Mouse (Mus musculus) forebrain, embryonic 14.5 days (tissue): Measurements from ENCODE around the gene Bahd1. TPM values are rescaled to one million over a fixed set of nuclear protein-coding genes. Genes with fewer than 3 reads are reported as not detected.

ENCODE experiments used
- ATAC-seq: fragments of 200-750 bp; cut with Nextera tagmentation; 2 replicates; pipeline ENCODE4 v1.8.0; 2017; ENCODE audit warnings: mild to moderate bottlenecking, moderate library complexity
- DNase-seq: peaks from one replicate; pipeline ENCODE4 v3.0.0-alpha.2; 2015; ENCODE audit warnings: low spot score
- H3K27ac ChIP-seq: fragments of 300-500 bp; sonication (generic); 2 replicates; pipeline ENCODE4 v1.5.1; 2014; ENCODE audit warnings: low read depth, mild to moderate bottlenecking, control low read depth, low read length, moderate library complexity
- H3K27me3 ChIP-seq: fragments of 300-500 bp; sonication (generic); replicated peaks from 2 replicates; pipeline ENCODE4 v1.6.1; 2014; ENCODE audit warnings: low read length, control low read depth, mixed read lengths; ENCODE audit not compliant: control insufficient read depth, insufficient read depth
- H3K36me3 ChIP-seq: fragments of 300-500 bp; sonication (generic); 2 replicates; pipeline ENCODE4 v1.6.1; 2014; ENCODE audit warnings: low read length, control low read depth; ENCODE audit not compliant: control insufficient read depth, insufficient read depth
- H3K4me1 ChIP-seq: fragments of 300-500 bp; sonication (generic); 2 replicates; pipeline ENCODE4 v1.6.1; 2014; ENCODE audit warnings: antibody characterized with exemption, low read length, control low read depth; ENCODE audit not compliant: control insufficient read depth, insufficient read depth
- H3K4me2 ChIP-seq: fragments of 300-500 bp; sonication (generic); 2 replicates; pipeline ENCODE4 v1.6.1; 2014; ENCODE audit warnings: mild to moderate bottlenecking, control low read depth, low read length
- H3K4me3 ChIP-seq: fragments of 300-500 bp; sonication (generic); 2 replicates; pipeline ENCODE4 v1.5.1; 2014; ENCODE audit warnings: low read depth, low read length, control low read depth
- H3K9ac ChIP-seq: fragments of 300-500 bp; sonication (generic); 2 replicates; pipeline ENCODE4 v1.6.1; 2014; ENCODE audit warnings: mild to moderate bottlenecking, low read length, control low read depth, moderate library complexity
- H3K9me3 ChIP-seq: fragments of 300-500 bp; sonication (generic); replicated peaks from 2 replicates; pipeline ENCODE4 v1.6.1; 2016; ENCODE audit warnings: low read length, control low read depth, mixed read lengths; ENCODE audit not compliant: control insufficient read depth
- WGBS: fragments of 180-500 bp; shearing (Covaris S2); extraction: QIAGEN DNeasy Blood & Tissue Kit; methylation state at CpG from one replicate; pipeline ENCODE4 v1.1.7; 2014; 5-methylcytosine and 5-hydroxymethylcytosine counted together
- polyA plus RNA-seq: library from polyadenylated mRNA; unstranded; fragments of >200 nt; fragmentation: Nextera tagmentation; extraction: Ambion mirVana; gene quantifications from 2 replicates; pipeline ENCODE4 v1.2.1, GENCODE M21; 2014

Bahd1 gene
- polyA plus RNA-seq, 1 experiment from 2014 or later = 2.0 TPM

GRCm38 (mm10) chr2:118875316-118875715 lies 24.9 kb upstream of the Bahd1 start:
- DNase-seq = no peak
- Histone ChIP-seq H3K9me3 (no peaks in the 10 kb centered on the region), H3K36me3 (peaks cover 54% of the 10 kb centered on the region), H3K27me3 (no peaks in the 10 kb centered on the region), H3K27ac (no peak overlapping the region), H3K4me2 (no peak overlapping the region), H3K4me1 (no peaks in the 10 kb centered on the region), H3K4me3 (no peak overlapping the region), H3K9ac (no peak overlapping the region)
- 90% methylated on average over 8 of the region's 8 CpGs for WGBS
- no peak for ATAC-seq

GRCm38 (mm10) chr2:118876453-118876852 lies 23.7 kb upstream of the Bahd1 start:
- Histone ChIP-seq H3K4me2 (no peak overlapping the region), H3K4me3 (no peak overlapping the region), H3K36me3 (peaks cover 45% of the 10 kb centered on the region), H3K9me3 (no peaks in the 10 kb centered on the region), H3K4me1 (no peaks in the 10 kb centered on the region), H3K9ac (no peak overlapping the region), H3K27ac (no peak overlapping the region), H3K27me3 (no peaks in the 10 kb centered on the region)
- DNase-seq (no peak), ATAC-seq (no peak)
- 91% methylated on average over 9 of the region's 9 CpGs for WGBS

- Histone ChIP-seq H3K9me3 (no peaks in the 10 kb centered on the region), H3K27ac (no peak overlapping the region), H3K27me3 (no peaks in the 10 kb centered on the region), H3K4me1 (no peaks in the 10 kb centered on the region), H3K9ac (no peak overlapping the region), H3K4me2 (no peak overlapping the region), H3K36me3 (peaks cover 18% of the 10 kb centered on the region), H3K4me3 (no peak overlapping the region)
- no peak for DNase-seq
- ATAC-seq = no peak
- 87% methylated on average over 4 of the region's 4 CpGs for WGBS
Observed at GRCm38 (mm10) chr2:118881019-118881418, 19.2 kb upstream of the Bahd1 start.

GRCm38 (mm10) chr2:118881956-118882355 lies 18.2 kb upstream of the Bahd1 start:
- DNase-seq = no peak
- H3K4me2 ChIP-seq = no peak overlapping the region
- no peaks in the 10 kb centered on the region for H3K4me1 ChIP-seq
- H3K27me3 ChIP-seq = 0 out of 2 replicates have a peak, but pooled peaks cover under 1% of the 10 kb centered on the region
- no peak for ATAC-seq
- H3K36me3 ChIP-seq = peaks cover 11% of the 10 kb centered on the region; the same call in 1 of the 2 replicates
- no peak overlapping the region for H3K4me3 ChIP-seq
- H3K9me3 ChIP-seq = no peaks in the 10 kb centered on the region
- 84% methylated on average over 5 of the region's 5 CpGs for WGBS
- no peak overlapping the region for H3K27ac ChIP-seq
- H3K9ac ChIP-seq = no peak overlapping the region

- H3K27ac ChIP-seq = no peak overlapping the region
- H3K9me3 ChIP-seq = no peaks in the 10 kb centered on the region
- peak overlapping the region; percentile 60 for H3K9ac ChIP-seq
- peak; percentile 87 for DNase-seq
- peak overlapping the region; percentile 68 for H3K4me2 ChIP-seq
- no peaks in the 10 kb centered on the region for H3K4me1 ChIP-seq
- ATAC-seq = peak; percentile 87
- WGBS = 2% methylated on average over 32 of the region's 32 CpGs
- H3K36me3 ChIP-seq = peaks cover under 1% of the 10 kb centered on the region; the same call in 1 of the 2 replicates
- 0 out of 2 replicates have a peak, but pooled peaks cover 7% of the 10 kb centered on the region for H3K27me3 ChIP-seq
- H3K4me3 ChIP-seq = peak overlapping the region; percentile 27
Observed at GRCm38 (mm10) chr2:118882840-118883679, 17.1 kb upstream of the Bahd1 start.

GRCm38 (mm10) chr2:118887440-118887839 lies 12.7 kb upstream of the Bahd1 start:
- WGBS = 72% methylated on average over 13 of the region's 13 CpGs
- no peaks in the 10 kb centered on the region for H3K4me1 ChIP-seq
- no peaks in the 10 kb centered on the region for H3K36me3 ChIP-seq
- H3K4me2 ChIP-seq = no peak overlapping the region
- H3K9ac ChIP-seq = no peak overlapping the region
- H3K27ac ChIP-seq = no peak overlapping the region
- H3K9me3 ChIP-seq = no peaks in the 10 kb centered on the region
- DNase-seq = no peak
- H3K4me3 ChIP-seq = no peak overlapping the region
- H3K27me3 ChIP-seq = 0 out of 2 replicates have a peak, but pooled peaks cover 7% of the 10 kb centered on the region
- ATAC-seq = no peak

- no peaks in the 10 kb centered on the region for H3K36me3 ChIP-seq
- DNase-seq (no peak), ATAC-seq (no peak)
- H3K9me3 ChIP-seq = no peaks in the 10 kb centered on the region
- H3K9ac ChIP-seq = no peak overlapping the region
- H3K4me1 ChIP-seq = no peaks in the 10 kb centered on the region
- H3K27me3 ChIP-seq = 0 out of 2 replicates have a peak, but pooled peaks cover 7% of the 10 kb centered on the region
- H3K4me2 ChIP-seq = no peak overlapping the region
- no peak overlapping the region for H3K4me3 ChIP-seq
- WGBS = 32% methylated on average over 14 of the region's 14 CpGs
- H3K27ac ChIP-seq = no peak overlapping the region
Observed at GRCm38 (mm10) chr2:118887845-118888548, 12.2 kb upstream of the Bahd1 start.

GRCm38 (mm10) chr2:118891173-118891572 lies 9.0 kb upstream of the Bahd1 start:
- no peak for ATAC-seq
- Histone ChIP-seq H3K9ac (no peak overlapping the region), H3K4me2 (no peak overlapping the region), H3K36me3 (no peaks in the 10 kb centered on the region), H3K4me1 (no peaks in the 10 kb centered on the region), H3K9me3 (no peaks in the 10 kb centered on the region), H3K27ac (no peak overlapping the region), H3K4me3 (no peak overlapping the region), H3K27me3 (peaks cover 26% of the 10 kb centered on the region)
- 92% methylated on average over 4 of the region's 4 CpGs for WGBS
- no peak for DNase-seq
